Mouse (Mus musculus): ENCODE results near the gene Krt33a. TPM values are rescaled to one million over a fixed set of nuclear protein-coding genes. Genes with fewer than 3 reads are reported as not detected.

Gene Krt33a
- polyA plus RNA-seq, 1 experiment from 2014 or later = not detected

- Histone ChIP-seq H3K9me3 (ENCODE audit: control insufficient read depth, low read length) (no peaks in the 10 kb centered on the region), H3K4me3 (replicated peaks; ENCODE audit: low read length) (peak within 1 kb of the TSS; percentile 14; the same call in 1 of the 2 replicates), H3K9ac (peak within 1 kb of the TSS; percentile 40), H3K4me1 (replicated peaks; ENCODE audit: control insufficient read depth, insufficient read depth, low read length) (peaks cover 10% of the 10 kb centered on the region; the same call in 1 of the 2 replicates), H3K27me3 (ENCODE audit: control insufficient read depth, insufficient read depth, low read length) (no peaks in the 10 kb centered on the region), H3K4me2 (replicated peaks) (peak within 1 kb of the TSS; percentile 41), H3K27ac (no peak within 1 kb of the TSS), H3K36me3 (replicated peaks; ENCODE audit: control insufficient read depth, insufficient read depth) (no peaks in the 10 kb centered on the region)
- no peak for DNase-seq (ENCODE audit: low spot score)
- ATAC-seq (ENCODE audit: low FRiP score) = no peak
- 30% methylated on average over 26 of the region's 26 CpGs for WGBS
These were observed 22.2 kb downstream of the Krt33a start, which contains the start of gene Krtap17-1 for GRCm38 (mm10) chr11:99993620-99994383. Gene Krtap17-1 (minus strand): TSS chr11:99993994.

- H3K36me3 ChIP-seq (replicated peaks; ENCODE audit: control insufficient read depth, insufficient read depth) = no peaks in the 10 kb centered on the region
- H3K9ac ChIP-seq = no peak overlapping the region
- WGBS = 75% methylated on average over 3 of the region's 3 CpGs
- H3K27ac ChIP-seq = no peak overlapping the region
- no peak overlapping the region for H3K4me2 ChIP-seq (replicated peaks)
- no peaks in the 10 kb centered on the region for H3K9me3 ChIP-seq (ENCODE audit: control insufficient read depth, low read length)
- no peak overlapping the region for H3K4me3 ChIP-seq (replicated peaks; ENCODE audit: low read length)
- no peaks in the 10 kb centered on the region for H3K27me3 ChIP-seq (ENCODE audit: control insufficient read depth, insufficient read depth, low read length)
- no peak for ATAC-seq (ENCODE audit: low FRiP score)
- peaks cover 10% of the 10 kb centered on the region; the same call in 1 of the 2 replicates for H3K4me1 ChIP-seq (replicated peaks; ENCODE audit: control insufficient read depth, insufficient read depth, low read length)
- DNase-seq (ENCODE audit: low spot score) = peak; percentile 30
These were observed 25.4 kb downstream of the Krt33a start for GRCm38 (mm10) chr11:99990571-99990970.

- no peak for ATAC-seq (ENCODE audit: low FRiP score)
- 87% methylated on average over 6 of the region's 6 CpGs for WGBS
These were observed 26.1 kb downstream of the Krt33a start for GRCm38 (mm10) chr11:99989881-99990405.

GRCm38 (mm10) chr11:99988530-99988929 lies 27.5 kb downstream of the Krt33a start:
- Histone ChIP-seq H3K4me2 (replicated peaks) (no peak overlapping the region), H3K36me3 (replicated peaks; ENCODE audit: control insufficient read depth, insufficient read depth) (no peaks in the 10 kb centered on the region), H3K27ac (no peak overlapping the region), H3K4me1 (replicated peaks; ENCODE audit: control insufficient read depth, insufficient read depth, low read length) (peaks cover 3% of the 10 kb centered on the region; the same call in 1 of the 2 replicates), H3K9me3 (ENCODE audit: control insufficient read depth, low read length) (no peaks in the 10 kb centered on the region), H3K27me3 (ENCODE audit: control insufficient read depth, insufficient read depth, low read length) (no peaks in the 10 kb centered on the region), H3K4me3 (replicated peaks; ENCODE audit: low read length) (no peak overlapping the region), H3K9ac (no peak overlapping the region)
- ATAC-seq (ENCODE audit: low FRiP score) (no peak), DNase-seq (ENCODE audit: low spot score) (no peak)
- 92% methylated on average over 3 of the region's 3 CpGs for WGBS

More at GRCm38 (mm10) chr11:99989881-99990405, 26.1 kb downstream of the Krt33a start:
- Histone ChIP-seq H3K4me2 (replicated peaks) (no peak overlapping the region), H3K9ac (no peak overlapping the region), H3K27ac (no peak overlapping the region), H3K36me3 (replicated peaks; ENCODE audit: control insufficient read depth, insufficient read depth) (no peaks in the 10 kb centered on the region), H3K9me3 (ENCODE audit: control insufficient read depth, low read length) (no peaks in the 10 kb centered on the region), H3K4me3 (replicated peaks; ENCODE audit: low read length) (no peak overlapping the region), H3K27me3 (ENCODE audit: control insufficient read depth, insufficient read depth, low read length) (no peaks in the 10 kb centered on the region), H3K4me1 (replicated peaks; ENCODE audit: control insufficient read depth, insufficient read depth, low read length) (peaks cover 10% of the 10 kb centered on the region; the same call in 1 of the 2 replicates)
- no peak for DNase-seq (ENCODE audit: low spot score)

DNA sequence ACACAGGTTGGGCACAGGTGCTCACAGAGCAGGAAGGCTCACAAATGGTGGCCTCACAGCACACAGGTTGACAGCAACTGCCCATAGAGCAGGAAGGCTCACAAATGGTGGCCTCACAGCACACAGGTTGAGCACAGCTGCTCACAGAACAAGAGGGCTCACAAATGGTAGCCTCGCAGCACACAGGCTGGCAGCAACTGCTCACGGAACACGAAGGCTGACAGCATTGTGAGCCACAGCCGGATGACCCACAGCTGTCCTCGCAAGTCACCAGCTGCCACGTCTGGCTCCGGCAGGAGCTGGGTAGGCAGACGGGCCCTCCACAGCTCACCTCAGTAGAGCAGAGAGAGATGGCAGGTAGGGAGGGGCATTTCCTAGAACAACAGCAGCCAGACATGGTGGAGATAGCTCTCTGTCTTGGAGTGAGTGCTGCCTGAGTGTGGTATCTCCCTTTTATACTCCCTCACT lies 29.8 kb downstream of the Krt33a start, which contains the start of gene Krtap16-1:
TSS of gene Krtap16-1 (minus strand) at position 418 of the 468 bp plus-strand sequence.
- H3K9me3 ChIP-seq (ENCODE audit: control insufficient read depth, low read length) = no peaks in the 10 kb centered on the region
- no peaks in the 10 kb centered on the region for H3K4me1 ChIP-seq (replicated peaks; ENCODE audit: control insufficient read depth, insufficient read depth, low read length)
- ATAC-seq (ENCODE audit: low FRiP score) (no peak; the same call in 1 of the 2 replicates), DNase-seq (ENCODE audit: low spot score) (no peak)
- 74% methylated on average over 8 of the region's 8 CpGs for WGBS
- H3K4me3 ChIP-seq (replicated peaks; ENCODE audit: low read length) = no peak within 1 kb of the TSS
- no peak within 1 kb of the TSS for H3K4me2 ChIP-seq (replicated peaks)
- peak within 1 kb of the TSS; percentile 65 for H3K27ac ChIP-seq
- H3K36me3 ChIP-seq (replicated peaks; ENCODE audit: control insufficient read depth, insufficient read depth) = no peaks in the 10 kb centered on the region
- H3K9ac ChIP-seq = no peak within 1 kb of the TSS
- no peaks in the 10 kb centered on the region for H3K27me3 ChIP-seq (ENCODE audit: control insufficient read depth, insufficient read depth, low read length)

- Histone ChIP-seq H3K9me3 (ENCODE audit: control insufficient read depth, low read length) (no peaks in the 10 kb centered on the region), H3K9ac (no peak overlapping the region), H3K4me2 (replicated peaks) (no peak overlapping the region), H3K27ac (peak overlapping the region; percentile 65), H3K36me3 (replicated peaks; ENCODE audit: control insufficient read depth, insufficient read depth) (no peaks in the 10 kb centered on the region), H3K4me1 (replicated peaks; ENCODE audit: control insufficient read depth, insufficient read depth, low read length) (no peaks in the 10 kb centered on the region), H3K4me3 (replicated peaks; ENCODE audit: low read length) (no peak overlapping the region), H3K27me3 (ENCODE audit: control insufficient read depth, insufficient read depth, low read length) (no peaks in the 10 kb centered on the region)
- ATAC-seq (ENCODE audit: low FRiP score) = peak; percentile 93
- WGBS = 64% methylated on average over 20 of the region's 20 CpGs
- DNase-seq (ENCODE audit: low spot score) = peak; percentile 53
These were observed 30.5 kb downstream of the Krt33a start for GRCm38 (mm10) chr11:99985291-99986092.

GRCm38 (mm10) chr11:99983442-99983841 lies 32.6 kb downstream of the Krt33a start:
- H3K4me1 ChIP-seq (replicated peaks; ENCODE audit: control insufficient read depth, insufficient read depth, low read length) = no peaks in the 10 kb centered on the region
- H3K4me2 ChIP-seq (replicated peaks) = no peak overlapping the region
- DNase-seq (ENCODE audit: low spot score) = no peak
- no peaks in the 10 kb centered on the region for H3K36me3 ChIP-seq (replicated peaks; ENCODE audit: control insufficient read depth, insufficient read depth)
- no peaks in the 10 kb centered on the region for H3K27me3 ChIP-seq (ENCODE audit: control insufficient read depth, insufficient read depth, low read length)
- H3K4me3 ChIP-seq (replicated peaks; ENCODE audit: low read length) = no peak overlapping the region
- WGBS = 95% methylated on average over 1 of the region's 1 CpGs
- H3K9ac ChIP-seq = no peak overlapping the region
- no peaks in the 10 kb centered on the region for H3K9me3 ChIP-seq (ENCODE audit: control insufficient read depth, low read length)
- no peak overlapping the region for H3K27ac ChIP-seq
- no peak for ATAC-seq (ENCODE audit: low FRiP score)

- H3K9ac ChIP-seq = no peak overlapping the region
- no peak for ATAC-seq (ENCODE audit: low FRiP score)
- no peak overlapping the region for H3K4me2 ChIP-seq (replicated peaks)
- no peak for DNase-seq (ENCODE audit: low spot score)
- H3K4me3 ChIP-seq (replicated peaks; ENCODE audit: low read length) = no peak overlapping the region
- 91% methylated on average over 9 of the region's 9 CpGs for WGBS
- H3K9me3 ChIP-seq (ENCODE audit: control insufficient read depth, low read length) = no peaks in the 10 kb centered on the region
- H3K4me1 ChIP-seq (replicated peaks; ENCODE audit: control insufficient read depth, insufficient read depth, low read length) = no peaks in the 10 kb centered on the region
- no peaks in the 10 kb centered on the region for H3K27me3 ChIP-seq (ENCODE audit: control insufficient read depth, insufficient read depth, low read length)
- no peak overlapping the region for H3K27ac ChIP-seq
- no peaks in the 10 kb centered on the region for H3K36me3 ChIP-seq (replicated peaks; ENCODE audit: control insufficient read depth, insufficient read depth)
These were observed 33.3 kb downstream of the Krt33a start for GRCm38 (mm10) chr11:99982731-99983130.

DNA sequence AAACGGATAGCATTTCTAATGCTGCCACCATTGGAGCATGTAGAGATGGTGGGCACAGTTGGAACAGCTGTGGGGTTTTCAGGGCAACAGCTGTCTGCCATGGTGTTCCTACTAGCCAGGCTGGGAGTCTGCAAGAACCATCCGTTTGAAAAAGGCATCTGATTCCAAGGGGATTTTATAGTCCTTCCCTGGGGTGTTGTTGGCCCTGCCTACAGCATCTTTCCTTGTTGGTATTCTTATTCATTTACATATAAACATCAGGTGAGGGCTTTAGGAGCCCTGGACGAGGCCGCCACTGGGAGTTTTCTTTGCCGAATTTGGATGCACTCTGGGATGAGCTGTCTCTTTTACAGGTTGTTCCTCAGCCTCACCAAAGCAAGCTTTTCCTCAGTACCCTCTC lies 37.1 kb downstream of the Krt33a start, which contains the start of gene Krtap29-1:
TSS of gene Krtap29-1 (minus strand) at position 101 of the 400 bp plus-strand sequence.
- no peak within 1 kb of the TSS for H3K27ac ChIP-seq
- peaks cover 4% of the 10 kb centered on the region for H3K9me3 ChIP-seq (ENCODE audit: control insufficient read depth, low read length)
- H3K4me3 ChIP-seq (replicated peaks; ENCODE audit: low read length) = no peak within 1 kb of the TSS
- WGBS = 70% methylated on average over 5 of the region's 5 CpGs
- H3K36me3 ChIP-seq (replicated peaks; ENCODE audit: control insufficient read depth, insufficient read depth) = no peaks in the 10 kb centered on the region
- H3K4me1 ChIP-seq (replicated peaks; ENCODE audit: control insufficient read depth, insufficient read depth, low read length) = no peaks in the 10 kb centered on the region
- H3K4me2 ChIP-seq (replicated peaks) = no peak within 1 kb of the TSS
- no peak within 1 kb of the TSS for H3K9ac ChIP-seq
- no peak for ATAC-seq (ENCODE audit: low FRiP score)
- no peak for DNase-seq (ENCODE audit: low spot score)
- no peaks in the 10 kb centered on the region for H3K27me3 ChIP-seq (ENCODE audit: control insufficient read depth, insufficient read depth, low read length)
